Mouse (Mus musculus): ENCODE results near the gene Erich6b.

DNA sequence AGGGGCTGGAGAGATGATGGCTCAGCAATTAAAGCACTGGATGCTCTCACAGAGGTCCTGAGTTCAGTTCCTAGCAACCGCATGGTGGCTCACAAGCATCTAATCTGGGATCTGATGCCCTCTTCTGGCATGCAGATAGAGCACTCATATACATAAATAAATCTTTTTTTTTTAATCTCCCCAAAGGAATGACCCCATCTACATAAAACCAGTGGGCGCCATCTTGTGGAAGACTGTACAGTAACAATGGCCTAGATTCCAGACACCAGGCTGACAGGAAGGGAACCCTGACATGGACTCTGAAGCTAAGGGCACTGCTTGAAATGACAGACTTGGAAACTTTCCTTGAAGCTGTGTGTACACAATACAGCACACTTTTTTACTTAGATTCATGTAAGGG lies 1.2 kb upstream of the Erich6b start:
- TF ChIP-seq GATA1 (IDR thresholded peaks at IDR 0.05; ENCODE audit: low read length) (no peak), TAL1 (IDR thresholded peaks at IDR 0.05; ENCODE audit: low read length) (no peak)

Data from erythroblast, embryonic 14.5 days (primary cell).